Mouse (Mus musculus) megakaryocyte, embryonic 14.5 days (primary cell): ENCODE data around the gene Tas2r137.

ENCODE experiments used
- FLI1 ChIP-seq: IDR thresholded peaks from 2 replicates; pipeline ENCODE4 v1.6.1; 2012; ENCODE audit warnings: low read length, inconsistent platforms, mixed read lengths
- GATA1 ChIP-seq: IDR thresholded peaks from 3 replicates; pipeline ENCODE4 v1.6.1; 2012; ENCODE audit warnings: mixed read lengths, low read length, inconsistent platforms, borderline replicate concordance

GRCm38 (mm10) chr6:40493229-40493628 is 2.2 kb downstream of the Tas2r137 start, which contains the start of gene Tas2r108:
- TF ChIP-seq FLI1 (no peak), GATA1 (no peak)
